Mouse (Mus musculus) intestine, postnatal 0 days (tissue): ENCODE measurements around the gene Znrd1. TPM values are rescaled to one million over a fixed set of nuclear protein-coding genes. Genes with fewer than 3 reads are reported as not detected.

Experiments used
- ATAC-seq: fragments of 200-750 bp; cut with Nextera tagmentation; 2 replicates; pipeline ENCODE4 v1.8.0; 2017; ENCODE audit warnings: mild to moderate bottlenecking, moderate TSS enrichment, moderate library complexity
- H3K27ac ChIP-seq: fragments of 300-500 bp; sonication (generic); 2 replicates; pipeline ENCODE4 v1.5.1; 2014; ENCODE audit warnings: mild to moderate bottlenecking, low read depth, low read length, moderate library complexity
- H3K27me3 ChIP-seq: fragments of 300-500 bp; sonication (generic); replicated peaks from 2 replicates; pipeline ENCODE4 v1.6.1; 2014; ENCODE audit warnings: low read length, mixed read lengths; ENCODE audit not compliant: control insufficient read depth, insufficient read depth
- H3K36me3 ChIP-seq: fragments of 300-500 bp; sonication (generic); 2 replicates; pipeline ENCODE4 v1.6.1; 2014; ENCODE audit warnings: mild to moderate bottlenecking, moderate library complexity; ENCODE audit not compliant: control insufficient read depth, insufficient read depth
- H3K4me1 ChIP-seq: fragments of 300-500 bp; sonication (generic); replicated peaks from 2 replicates; pipeline ENCODE4 v1.6.1; 2014; ENCODE audit warnings: antibody characterized with exemption, low read length, mixed read lengths; ENCODE audit not compliant: control insufficient read depth, insufficient read depth
- H3K4me2 ChIP-seq: fragments of 300-500 bp; sonication (generic); replicated peaks from 2 replicates; pipeline ENCODE4 v1.6.1; 2014; ENCODE audit warnings: low read depth, mild to moderate bottlenecking, moderate library complexity
- H3K4me3 ChIP-seq: fragments of 300-500 bp; sonication (generic); 2 replicates; pipeline ENCODE4 v1.5.1; 2014; ENCODE audit warnings: low read depth, low read length
- H3K9ac ChIP-seq: fragments of 300-500 bp; sonication (generic); 2 replicates; pipeline ENCODE4 v1.6.1; 2014; ENCODE audit warnings: mild to moderate bottlenecking, low read depth, low read length
- H3K9me3 ChIP-seq: fragments of 300-500 bp; sonication (generic); 2 replicates; pipeline ENCODE4 v1.6.1; 2016; ENCODE audit warnings: mixed run types; ENCODE audit not compliant: control insufficient read depth
- CTCF ChIP-seq: sonication (generic); IDR thresholded peaks from 2 replicates; pipeline ENCODE4 v1.5.1; 2016; ENCODE audit warnings: low read depth, mild to moderate bottlenecking, control low read depth, antibody characterized with exemption, moderate library complexity
- WGBS: fragments of 180-500 bp; shearing (Covaris S2); extraction: QIAGEN DNeasy Blood & Tissue Kit; methylation state at CpG from one replicate; pipeline ENCODE4 v1.1.7; 2014; 5-methylcytosine and 5-hydroxymethylcytosine counted together
- polyA plus RNA-seq: library from polyadenylated mRNA; unstranded; fragments of >200 nt; fragmentation: Nextera tagmentation; extraction: Ambion mirVana; gene quantifications from 2 replicates; pipeline ENCODE4 v1.2.1, GENCODE M21; 2015

Znrd1 gene
- polyA plus RNA-seq, 1 experiment from 2014 or later, result 59.1 TPM

GRCm38 (mm10) chr17:36920239-36920638 is 38.1 kb downstream of the Znrd1 start:
- no peaks in the 10 kb centered on the region for H3K36me3 ChIP-seq
- H3K9me3 ChIP-seq, result no peaks in the 10 kb centered on the region
- no peaks in the 10 kb centered on the region for H3K27me3 ChIP-seq
- no peak overlapping the region for H3K9ac ChIP-seq
- no peak overlapping the region for H3K27ac ChIP-seq
- no peak for TF ChIP-seq CTCF
- no peak overlapping the region for H3K4me3 ChIP-seq
- H3K4me2 ChIP-seq, result peak overlapping the region; percentile 35
- WGBS, result 27% methylated on average over 15 of the region's 15 CpGs
- peak; percentile 67 for ATAC-seq
- no peaks in the 10 kb centered on the region for H3K4me1 ChIP-seq

- Histone ChIP-seq H3K4me2 (no peak overlapping the region), H3K27ac (no peak overlapping the region), H3K4me1 (no peaks in the 10 kb centered on the region), H3K9ac (no peak overlapping the region), H3K4me3 (no peak overlapping the region), H3K27me3 (no peaks in the 10 kb centered on the region), H3K36me3 (no peaks in the 10 kb centered on the region), H3K9me3 (no peaks in the 10 kb centered on the region)
- peak; percentile 87 for TF ChIP-seq CTCF
- ATAC-seq, result no peak
- 12% methylated on average over 9 of the region's 9 CpGs for WGBS
These were observed 43.3 kb downstream of the Znrd1 start for GRCm38 (mm10) chr17:36915076-36915475.

GRCm38 (mm10) chr17:36914108-36914507 is 44.3 kb downstream of the Znrd1 start:
- Histone ChIP-seq H3K27me3 (no peaks in the 10 kb centered on the region), H3K4me3 (no peak overlapping the region), H3K9ac (no peak overlapping the region), H3K4me1 (no peaks in the 10 kb centered on the region), H3K36me3 (no peaks in the 10 kb centered on the region; the same call in 1 of the 2 replicates), H3K9me3 (no peaks in the 10 kb centered on the region), H3K4me2 (no peak overlapping the region), H3K27ac (no peak overlapping the region)
- TF ChIP-seq CTCF, result peak; percentile 84
- no peak for ATAC-seq
- WGBS, result 13% methylated on average over 2 of the region's 2 CpGs

GRCm38 (mm10) chr17:36912031-36912430 is 46.3 kb downstream of the Znrd1 start:
- TF ChIP-seq CTCF, result no peak
- Histone ChIP-seq H3K4me3 (no peak overlapping the region), H3K36me3 (peaks cover 5% of the 10 kb centered on the region; the same call in 1 of the 2 replicates), H3K4me1 (no peaks in the 10 kb centered on the region), H3K9me3 (no peaks in the 10 kb centered on the region), H3K9ac (no peak overlapping the region), H3K4me2 (no peak overlapping the region), H3K27me3 (no peaks in the 10 kb centered on the region), H3K27ac (peak overlapping the region; percentile 60)
- whole genome bisulfite sequencing, result 54% methylated on average over 2 of the region's 2 CpGs
- peak; percentile 58; the same call in 1 of the 2 replicates for ATAC-seq

- H3K4me1 ChIP-seq, result no peaks in the 10 kb centered on the region
- peaks cover 17% of the 10 kb centered on the region for H3K36me3 ChIP-seq
- WGBS, result 54% methylated on average over 4 of the region's 4 CpGs
- no peak for ATAC-seq
- H3K27ac ChIP-seq, result no peak overlapping the region
- TF ChIP-seq CTCF, result no peak
- no peak overlapping the region for H3K9ac ChIP-seq
- H3K9me3 ChIP-seq, result no peaks in the 10 kb centered on the region
- H3K4me2 ChIP-seq, result no peak overlapping the region
- no peaks in the 10 kb centered on the region for H3K27me3 ChIP-seq
- H3K4me3 ChIP-seq, result no peak overlapping the region
These were observed 48.6 kb downstream of the Znrd1 start for GRCm38 (mm10) chr17:36909802-36910201.

- Histone ChIP-seq H3K27ac (no peak overlapping the region), H3K9me3 (no peaks in the 10 kb centered on the region), H3K4me1 (no peaks in the 10 kb centered on the region), H3K27me3 (no peaks in the 10 kb centered on the region), H3K9ac (no peak overlapping the region), H3K36me3 (peaks cover 17% of the 10 kb centered on the region), H3K4me2 (no peak overlapping the region), H3K4me3 (no peak overlapping the region)
- no peak for ATAC-seq
- WGBS, result 59% methylated on average over 1 of the region's 1 CpGs
- TF ChIP-seq CTCF, result no peak
These were observed 50.1 kb downstream of the Znrd1 start for GRCm38 (mm10) chr17:36908235-36908634.

Other genes with a start within 250 kb of the Znrd1 start
- not detected in 2 replicates for gene H2-M10.5, start 185.6 kb downstream of the Znrd1 start, polyA plus RNA-seq
- not detected in 2 replicates for gene H2-M10.6, start 146.4 kb downstream of the Znrd1 start, polyA plus RNA-seq
- gene Trim26, start 121.4 kb downstream of the Znrd1 start, polyA plus RNA-seq, result 27.4 and 32.2 TPM in 2 replicates
- 16.4 and 23.0 TPM in 2 replicates for gene Trim15, start 91.3 kb downstream of the Znrd1 start, polyA plus RNA-seq
- 0.07 and 0.21 TPM in 2 replicates for gene Trim10, start 89.0 kb downstream of the Znrd1 start, polyA plus RNA-seq
- gene Trim40, start 68.4 kb downstream of the Znrd1 start, polyA plus RNA-seq, result 6.8 TPM in 2 replicates
- gene Trim31, start 60.4 kb downstream of the Znrd1 start, polyA plus RNA-seq, result 53.7 and 56.2 TPM in 2 replicates
- 1.7 and 2.2 TPM in 2 replicates for gene Rnf39, start 15.6 kb downstream of the Znrd1 start, polyA plus RNA-seq
- gene Ppp1r11, start 6.8 kb downstream of the Znrd1 start, polyA plus RNA-seq, result 91.6 and 96.1 TPM in 2 replicates
- 5.6 and 6.4 TPM in 2 replicates for gene Znrd1as, start within 50 bp of the Znrd1 start, polyA plus RNA-seq
- gene 2410137M14Rik, start 22.7 kb upstream of the Znrd1 start, polyA plus RNA-seq, result not detected in 2 replicates
- gene H2-M5, start 31.0 kb upstream of the Znrd1 start, polyA plus RNA-seq, result 0.05 TPM in 1 of 2 replicates, not detected in the other
- 8.6 and 9.0 TPM in 2 replicates for gene Zfp57, start 42.6 kb upstream of the Znrd1 start, polyA plus RNA-seq
- not detected in 2 replicates for gene Mog, start 64.8 kb upstream of the Znrd1 start, polyA plus RNA-seq
- gene Gabbr1, start 87.4 kb upstream of the Znrd1 start, polyA plus RNA-seq, result 4.1 and 4.4 TPM in 2 replicates
- not detected in 2 replicates for gene Olfr90, start 129.9 kb upstream of the Znrd1 start, polyA plus RNA-seq
- gene Olfr91, start 139.7 kb upstream of the Znrd1 start, polyA plus RNA-seq, result not detected in 2 replicates
- gene Olfr92, start 161.5 kb upstream of the Znrd1 start, polyA plus RNA-seq, result not detected in 2 replicates
- gene Olfr93, start 202.9 kb upstream of the Znrd1 start, polyA plus RNA-seq, result not detected in 2 replicates
- 5.2 and 5.3 TPM in 2 replicates for gene Ubd, start 235.3 kb upstream of the Znrd1 start, polyA plus RNA-seq
- gene Olfr94, start 242.4 kb upstream of the Znrd1 start, polyA plus RNA-seq, result not detected in 2 replicates